Mouse (Mus musculus) neural tube, embryonic 13.5 days (tissue): Measurements from ENCODE around the gene Glb1l2. TPM values are rescaled to one million over a fixed set of nuclear protein-coding genes. Genes with fewer than 3 reads are reported as not detected.
A peak's percentile ranks its signal among the peaks of the same experiment; 100 is the strongest.

Source experiments
- ATAC-seq: fragments of 200-750 bp; cut with Nextera tagmentation; 2 replicates; pipeline ENCODE4 v1.8.0; 2017; ENCODE audit warnings: low read depth, mild to moderate bottlenecking, moderate TSS enrichment, moderate library complexity
- H3K27ac ChIP-seq: fragments of 300-500 bp; sonication (generic); replicated peaks from 2 replicates; pipeline ENCODE4 v1.5.1; 2015; ENCODE audit warnings: moderate library complexity, mild to moderate bottlenecking, inconsistent platforms
- H3K27me3 ChIP-seq: fragments of 300-500 bp; sonication (generic); 2 replicates; pipeline ENCODE4 v1.6.1; 2015; ENCODE audit warnings: mild to moderate bottlenecking, inconsistent platforms
- H3K36me3 ChIP-seq: fragments of 300-500 bp; sonication (generic); 2 replicates; pipeline ENCODE4 v1.6.1; 2015; ENCODE audit warnings: mild to moderate bottlenecking, inconsistent platforms
- H3K4me1 ChIP-seq: fragments of 300-500 bp; sonication (generic); replicated peaks from 2 replicates; pipeline ENCODE4 v1.6.1; 2015; ENCODE audit warnings: inconsistent platforms
- H3K4me2 ChIP-seq: fragments of 300-500 bp; sonication (generic); 2 replicates; pipeline ENCODE4 v1.6.1; 2015; ENCODE audit warnings: inconsistent platforms, mild to moderate bottlenecking, moderate library complexity
- H3K4me3 ChIP-seq: fragments of 300-500 bp; sonication (generic); 2 replicates; pipeline ENCODE4 v1.5.1; 2015; ENCODE audit warnings: mild to moderate bottlenecking, inconsistent platforms
- H3K9ac ChIP-seq: fragments of 300-500 bp; sonication (generic); 2 replicates; pipeline ENCODE4 v1.6.1; 2015; ENCODE audit warnings: moderate library complexity, mild to moderate bottlenecking, inconsistent platforms
- H3K9me3 ChIP-seq: fragments of 300-500 bp; sonication (generic); 2 replicates; pipeline ENCODE4 v1.6.1; 2016; ENCODE audit warnings: inconsistent platforms
- WGBS: fragments of 180-500 bp; shearing (Covaris S2); methylation state at CpG from one replicate; pipeline ENCODE4 v1.1.7; 2015; 5-methylcytosine and 5-hydroxymethylcytosine counted together
- polyA plus RNA-seq: library from polyadenylated mRNA; unstranded; fragments of >200 nt; fragmentation: Nextera tagmentation; extraction: Ambion mirVana; gene quantifications from 2 replicates; pipeline ENCODE4 v1.2.1, GENCODE M21; 2015

Glb1l2 gene
- polyA plus RNA-seq, 1 experiment from 2014 or later: 1.8 TPM

- no peak; the same call in 1 of the 2 replicates for ATAC-seq
- no peak overlapping the region for H3K27ac ChIP-seq
- 100% methylated on average over 2 of the region's 2 CpGs for WGBS
These were observed 30.6 kb downstream of the Glb1l2 start for GRCm38 (mm10) chr9:26775700-26776099.

DNA sequence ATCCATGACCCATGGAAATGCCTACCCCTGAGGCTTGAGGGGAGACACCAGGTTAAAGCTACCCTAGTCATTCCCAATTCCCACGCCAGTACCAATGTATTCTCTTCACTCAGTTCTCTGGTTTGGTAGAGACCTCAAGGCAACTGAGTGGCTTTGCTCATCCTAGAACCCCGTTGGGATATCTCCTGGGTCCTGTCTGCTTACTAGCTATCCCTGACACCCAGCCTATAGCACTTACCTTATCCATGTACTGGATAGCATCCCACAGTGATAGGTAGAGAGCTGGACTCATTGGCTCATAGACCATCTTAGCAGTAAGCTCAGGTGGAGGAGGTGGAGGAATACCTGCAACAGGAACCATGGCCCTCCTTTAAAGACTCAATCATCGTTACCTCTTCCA, 38.1 kb downstream of the Glb1l2 start:
- Histone ChIP-seq H3K9me3 (no peaks in the 10 kb centered on the region), H3K4me1 (no peaks in the 10 kb centered on the region), H3K36me3 (peaks cover 25% of the 10 kb centered on the region), H3K27me3 (no peaks in the 10 kb centered on the region), H3K9ac (no peak overlapping the region), H3K27ac (no peak overlapping the region), H3K4me3 (no peak overlapping the region), H3K4me2 (no peak overlapping the region)
- ATAC-seq: no peak
- WGBS: 88% methylated on average over 3 of the region's 3 CpGs

More at GRCm38 (mm10) chr9:26775700-26776099, 30.6 kb downstream of the Glb1l2 start:
- no peaks in the 10 kb centered on the region for H3K9me3 ChIP-seq
- H3K9ac ChIP-seq: no peak overlapping the region
- no peak overlapping the region for H3K4me2 ChIP-seq
- no peak overlapping the region for H3K4me3 ChIP-seq
- H3K27me3 ChIP-seq: no peaks in the 10 kb centered on the region
- no peaks in the 10 kb centered on the region for H3K36me3 ChIP-seq
- H3K4me1 ChIP-seq: no peaks in the 10 kb centered on the region

GRCm38 (mm10) chr9:26762477-26762876, 43.8 kb downstream of the Glb1l2 start:
- H3K27ac ChIP-seq: no peak overlapping the region
- no peaks in the 10 kb centered on the region; the same call in 1 of the 2 replicates for H3K4me1 ChIP-seq
- no peaks in the 10 kb centered on the region for H3K9me3 ChIP-seq
- ATAC-seq: no peak
- H3K27me3 ChIP-seq: no peaks in the 10 kb centered on the region
- H3K4me3 ChIP-seq: no peak overlapping the region
- peaks cover 50% of the 10 kb centered on the region for H3K36me3 ChIP-seq
- no peak overlapping the region for H3K9ac ChIP-seq
- WGBS: 90% methylated on average over 6 of the region's 6 CpGs
- no peak overlapping the region for H3K4me2 ChIP-seq

- no peak for ATAC-seq
- WGBS: 48% methylated on average over 5 of the region's 5 CpGs
- Histone ChIP-seq H3K27me3 (no peaks in the 10 kb centered on the region), H3K9me3 (no peaks in the 10 kb centered on the region), H3K4me3 (no peak overlapping the region), H3K9ac (no peak overlapping the region), H3K36me3 (peaks cover 68% of the 10 kb centered on the region), H3K4me2 (no peak overlapping the region), H3K27ac (no peak overlapping the region), H3K4me1 (no peaks in the 10 kb centered on the region; the same call in 1 of the 2 replicates)
These were observed 45.7 kb downstream of the Glb1l2 start for GRCm38 (mm10) chr9:26760576-26760975.

- no peak overlapping the region for H3K4me3 ChIP-seq
- H3K9ac ChIP-seq: no peak overlapping the region
- H3K4me1 ChIP-seq: no peaks in the 10 kb centered on the region; the same call in 1 of the 2 replicates
- H3K36me3 ChIP-seq: peaks cover 68% of the 10 kb centered on the region
- WGBS: 36% methylated on average over 9 of the region's 9 CpGs
- no peak overlapping the region for H3K4me2 ChIP-seq
- 0 out of 2 replicates have a peak, but pooled peaks have one; percentile 67 for ATAC-seq
- no peak overlapping the region for H3K27ac ChIP-seq
- H3K27me3 ChIP-seq: no peaks in the 10 kb centered on the region
- no peaks in the 10 kb centered on the region for H3K9me3 ChIP-seq
These were observed 46.2 kb downstream of the Glb1l2 start for GRCm38 (mm10) chr9:26760081-26760480.

- Histone ChIP-seq H3K36me3 (peaks cover 39% of the 10 kb centered on the region), H3K27me3 (no peaks in the 10 kb centered on the region)
- ATAC-seq: peak; percentile 81
These were observed 57.4 kb downstream of the Glb1l2 start for GRCm38 (mm10) chr9:26748893-26749292.

DNA sequence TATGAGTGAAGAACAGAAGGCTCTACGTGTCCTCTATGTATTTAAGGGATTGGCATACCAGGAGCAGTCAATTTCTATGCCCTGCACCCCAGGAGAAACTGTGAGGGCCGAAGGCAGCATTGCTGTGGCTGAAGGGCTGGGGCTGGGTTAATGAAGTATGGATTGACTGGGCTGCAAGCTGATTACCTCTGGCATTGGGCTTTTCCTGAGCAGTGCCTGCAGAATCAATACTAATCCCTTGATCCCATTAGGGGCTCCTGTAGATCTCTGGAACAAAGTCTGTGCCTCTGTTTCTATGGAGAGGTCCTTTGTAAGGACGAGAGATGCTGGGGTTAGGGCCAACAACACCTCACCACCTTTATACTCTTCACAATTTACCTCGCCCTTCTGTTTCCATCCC, 59.1 kb downstream of the Glb1l2 start:
- H3K9me3 ChIP-seq: no peaks in the 10 kb centered on the region
- H3K4me3 ChIP-seq: no peak overlapping the region
- peaks cover 19% of the 10 kb centered on the region; the same call in 1 of the 2 replicates for H3K4me1 ChIP-seq
- H3K36me3 ChIP-seq: peaks cover 23% of the 10 kb centered on the region
- WGBS: 78% methylated on average over 4 of the region's 4 CpGs
- ATAC-seq: no peak
- H3K27me3 ChIP-seq: no peaks in the 10 kb centered on the region
- H3K27ac ChIP-seq: no peak overlapping the region
- H3K9ac ChIP-seq: no peak overlapping the region
- H3K4me2 ChIP-seq: no peak overlapping the region

More at GRCm38 (mm10) chr9:26748893-26749292, 57.4 kb downstream of the Glb1l2 start:
- Histone ChIP-seq H3K27ac (peak overlapping the region; percentile 71), H3K9me3 (no peaks in the 10 kb centered on the region), H3K9ac (no peak overlapping the region), H3K4me1 (peaks cover 19% of the 10 kb centered on the region; the same call in 1 of the 2 replicates), H3K4me3 (no peak overlapping the region), H3K4me2 (no peak overlapping the region)
- 53% methylated on average over 4 of the region's 4 CpGs for WGBS

DNA sequence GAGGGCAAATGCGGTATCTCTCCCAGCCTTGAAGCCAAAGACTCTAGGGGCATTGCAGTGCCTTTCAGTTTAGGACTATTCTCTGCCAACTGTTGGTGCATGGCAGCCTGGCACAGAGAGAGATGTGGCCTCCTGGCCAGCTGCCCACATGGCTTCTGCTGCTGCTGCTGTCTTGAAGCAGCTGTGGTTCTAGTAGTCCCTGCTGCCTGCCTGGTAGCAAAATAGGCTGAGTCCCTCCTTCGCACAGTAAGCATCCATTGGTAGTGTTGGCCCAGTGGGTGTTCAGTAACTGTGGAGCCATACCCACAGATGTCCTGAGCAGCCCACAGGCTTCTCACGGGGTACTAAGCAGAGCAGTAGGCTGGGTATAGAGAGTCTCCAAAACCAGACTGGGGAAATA, 63.5 kb downstream of the Glb1l2 start:
- no peak overlapping the region for H3K27ac ChIP-seq
- H3K27me3 ChIP-seq: no peaks in the 10 kb centered on the region
- no peak for ATAC-seq
- no peak overlapping the region for H3K4me2 ChIP-seq
- no peak overlapping the region for H3K4me3 ChIP-seq
- H3K36me3 ChIP-seq: peaks cover 24% of the 10 kb centered on the region
- no peaks in the 10 kb centered on the region for H3K9me3 ChIP-seq
- H3K4me1 ChIP-seq: peaks cover 16% of the 10 kb centered on the region
- H3K9ac ChIP-seq: no peak overlapping the region
- 87% methylated on average over 3 of the region's 3 CpGs for WGBS

DNA sequence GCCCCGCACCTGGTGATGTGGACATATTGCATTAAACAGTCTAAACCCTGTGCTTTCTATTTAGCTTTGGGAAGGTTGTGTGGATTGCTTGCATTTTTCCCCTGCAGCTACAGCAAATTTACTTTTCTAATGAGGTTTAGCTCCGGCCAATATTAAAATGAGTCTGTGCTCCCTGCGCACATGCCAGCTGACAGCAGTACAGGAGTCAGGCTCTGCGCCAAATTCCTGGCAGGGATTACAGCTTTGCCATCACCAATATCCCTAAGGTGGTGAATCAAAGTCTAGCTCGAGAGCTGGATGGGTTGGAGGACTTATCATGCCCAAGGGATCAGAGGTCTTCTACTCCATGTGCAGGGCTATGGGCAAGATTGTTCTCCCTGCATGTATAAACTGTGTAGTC, 69.2 kb downstream of the Glb1l2 start:
- H3K9me3 ChIP-seq: no peaks in the 10 kb centered on the region
- no peak for ATAC-seq
- H3K4me1 ChIP-seq: peaks cover 55% of the 10 kb centered on the region
- H3K4me3 ChIP-seq: peak overlapping the region; percentile 13; the same call in 1 of the 2 replicates
- peak overlapping the region; percentile 84 for H3K4me2 ChIP-seq
- H3K27me3 ChIP-seq: peaks cover 5% of the 10 kb centered on the region; the same call in 1 of the 2 replicates
- H3K27ac ChIP-seq: 0 out of 2 replicates have a peak overlapping the region, but pooled peaks have one; percentile 30
- 48% methylated on average over 5 of the region's 5 CpGs for WGBS
- H3K36me3 ChIP-seq: peaks cover 10% of the 10 kb centered on the region
- H3K9ac ChIP-seq: no peak overlapping the region; the same call in 1 of the 2 replicates

GRCm38 (mm10) chr9:26733986-26734385, 72.3 kb downstream of the Glb1l2 start:
- peak overlapping the region; percentile 98 for H3K9ac ChIP-seq
- peak; percentile 77 for ATAC-seq
- H3K27me3 ChIP-seq: peaks cover 8% of the 10 kb centered on the region; the same call in 1 of the 2 replicates
- H3K27ac ChIP-seq: peak overlapping the region; percentile 93
- H3K36me3 ChIP-seq: no peaks in the 10 kb centered on the region
- no peaks in the 10 kb centered on the region for H3K9me3 ChIP-seq
- 2% methylated on average over 37 of the region's 37 CpGs for WGBS
- peak overlapping the region; percentile 77 for H3K4me3 ChIP-seq
- peak overlapping the region; percentile 84 for H3K4me2 ChIP-seq
- peaks cover 48% of the 10 kb centered on the region for H3K4me1 ChIP-seq

- H3K9ac ChIP-seq: peak within 1 kb of the TSS; percentile 98
- peak within 1 kb of the TSS; percentile 93 for H3K27ac ChIP-seq
- no peaks in the 10 kb centered on the region for H3K9me3 ChIP-seq
- H3K27me3 ChIP-seq: peaks cover 8% of the 10 kb centered on the region; the same call in 1 of the 2 replicates
- no peaks in the 10 kb centered on the region for H3K36me3 ChIP-seq
- H3K4me1 ChIP-seq: peaks cover 43% of the 10 kb centered on the region
- ATAC-seq: peak; percentile 93
- under 1% methylated on average over 44 of the region's 65 CpGs for WGBS
- peak within 1 kb of the TSS; percentile 77 for H3K4me3 ChIP-seq
- H3K4me2 ChIP-seq: peak within 1 kb of the TSS; percentile 84
These were observed 72.9 kb downstream of the Glb1l2 start, which contains the start of gene B3gat1 for GRCm38 (mm10) chr9:26733206-26733891. B3gat1 (plus strand) TSS chr9:26733728.

DNA sequence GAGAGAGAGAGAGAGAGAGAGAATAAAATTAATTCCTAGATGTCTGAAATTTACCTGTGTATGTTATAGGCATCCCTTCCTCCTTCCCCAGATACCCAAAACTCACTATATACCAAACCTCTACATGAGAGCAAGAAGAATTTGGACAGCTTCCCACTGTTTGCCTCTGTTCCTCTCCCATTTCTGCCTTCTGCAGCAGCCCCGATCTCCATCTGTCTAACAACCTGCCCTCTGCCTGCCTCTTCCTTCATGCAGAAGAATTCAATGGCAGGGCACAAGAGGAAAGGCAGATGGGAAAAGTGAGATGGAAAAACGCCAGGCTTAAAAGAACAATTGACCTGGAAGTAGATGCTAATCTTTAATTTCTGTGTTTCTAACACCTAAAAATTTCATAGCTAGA, 77.7 kb downstream of the Glb1l2 start:
- Histone ChIP-seq H3K36me3 (no peaks in the 10 kb centered on the region), H3K27ac (no peak overlapping the region), H3K27me3 (peaks cover 8% of the 10 kb centered on the region; the same call in 1 of the 2 replicates), H3K4me2 (no peak overlapping the region), H3K4me3 (no peak overlapping the region), H3K4me1 (peaks cover 4% of the 10 kb centered on the region; the same call in 1 of the 2 replicates), H3K9me3 (no peaks in the 10 kb centered on the region), H3K9ac (no peak overlapping the region)
- 89% methylated on average over 2 of the region's 2 CpGs for WGBS
- ATAC-seq: no peak
